Mouse (Mus musculus): ENCODE data around the gene Pcx.

DNA sequence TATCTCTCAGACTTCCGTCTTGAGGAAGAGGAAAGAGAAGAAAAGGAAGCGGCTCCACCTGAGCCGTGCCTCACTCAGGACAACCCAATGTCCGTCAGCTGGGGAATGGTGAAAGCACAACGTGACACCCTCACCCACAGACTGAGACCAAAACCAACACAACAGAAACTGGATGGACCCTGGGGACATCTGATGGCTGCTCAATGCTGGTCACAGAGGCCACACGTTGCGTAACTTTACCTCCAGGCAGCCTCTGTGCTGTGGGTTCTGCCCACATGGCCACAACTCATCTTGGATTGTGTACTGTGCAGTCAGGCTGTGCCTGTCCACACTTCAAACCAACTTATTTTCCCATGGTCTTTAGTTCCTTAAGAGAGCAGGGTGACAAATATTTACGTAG is 48.3 kb upstream of the Pcx start:
- TF ChIP-seq GATA1 (IDR thresholded peaks at IDR 0.05; ENCODE audit: borderline replicate concordance, low read length) (no peak), FLI1 (IDR thresholded peaks at IDR 0.05; ENCODE audit: low read length) (no peak)

Data from megakaryocyte, embryonic 14.5 days (primary cell).